Mouse (Mus musculus) retina, postnatal 1 day (tissue): ENCODE data around the gene Gnat1.

Experiments
- DNase-seq: peaks from one replicate; pipeline ENCODE4 v3.0.0-alpha.2; 2012

The Gnat1 gene

GRCm38 (mm10) chr9:107624951-107625350, 54.6 kb downstream of the Gnat1 start:
- no peak for DNase-seq

DNA sequence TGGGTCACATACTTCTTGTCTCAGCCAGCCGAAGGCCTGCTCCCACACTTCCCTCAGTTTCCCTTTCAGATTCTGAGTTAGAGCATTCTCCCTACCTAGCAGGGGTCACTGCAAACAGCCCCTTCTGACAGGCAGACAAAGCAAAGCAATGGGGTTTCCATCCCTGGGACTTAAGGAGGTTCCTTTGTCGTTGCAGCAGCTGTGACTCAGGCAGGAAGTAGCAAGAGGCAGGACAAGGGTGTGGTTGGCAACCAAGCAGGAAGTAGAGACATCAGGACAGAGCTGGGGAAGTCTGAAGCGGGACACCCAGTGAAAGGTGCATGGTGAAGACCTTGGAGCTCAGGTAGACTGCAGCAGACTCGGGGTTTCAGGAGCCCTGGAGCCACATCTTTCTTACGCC, 55.0 kb downstream of the Gnat1 start:
- DNase-seq, result no peak
